Mouse (Mus musculus) adrenal gland, adult 2 months (tissue): ENCODE data around the gene Gm48552. TPM values are rescaled to one million over a fixed set of nuclear protein-coding genes. Genes with fewer than 3 reads are reported as not detected.

Source experiments
- DNase-seq: peaks from one replicate; pipeline ENCODE4 v3.0.0; 2021
- polyA plus RNA-seq: library from polyadenylated mRNA; depleted of rRNA; stranded (reverse); fragments of >200 nt; gene quantifications from 2 replicates; pipeline ENCODE4 v1.2.3, GENCODE M21; 2012
- total RNA-seq, 2 experiments: library from RNA; stranded (reverse); gene quantifications; 2 replicates each; pipeline ENCODE4 v1.2.3; 2021

The Gm48552 gene
- total and polyA plus RNA-seq, 3 experiments = 1.4 to 4.4 TPM; not detected in 1

GRCm38 (mm10) chr10:81360721-81361120, 28.1 kb upstream of the Gm48552 start:
- DNase-seq = no peak

GRCm38 (mm10) chr10:81362336-81362949, 26.4 kb upstream of the Gm48552 start:
- DNase-seq = no peak

GRCm38 (mm10) chr10:81363436-81364346, 25.1 kb upstream of the Gm48552 start:
- peak; percentile 59 for DNase-seq

GRCm38 (mm10) chr10:81364666-81365065, 24.1 kb upstream of the Gm48552 start:
- DNase-seq = peak; percentile 71

- DNase-seq = no peak
These were observed 23.7 kb upstream of the Gm48552 start for GRCm38 (mm10) chr10:81365073-81365472.

- no peak for DNase-seq
These were observed 22.9 kb upstream of the Gm48552 start, which contains the start of gene 4930404N11Rik for GRCm38 (mm10) chr10:81365672-81366476. Gene 4930404N11Rik (minus strand): TSS chr10:81365816.

- no peak for DNase-seq
These were observed 22.2 kb upstream of the Gm48552 start for GRCm38 (mm10) chr10:81366477-81367206.

- DNase-seq = no peak
These were observed 21.7 kb upstream of the Gm48552 start for GRCm38 (mm10) chr10:81367207-81367495.

GRCm38 (mm10) chr10:81375322-81375721, 13.5 kb upstream of the Gm48552 start:
- DNase-seq = no peak

GRCm38 (mm10) chr10:81376561-81377361, 12.0 kb upstream of the Gm48552 start:
- DNase-seq = no peak

GRCm38 (mm10) chr10:81377362-81377664, 11.5 kb upstream of the Gm48552 start:
- DNase-seq = no peak

- DNase-seq = peak; percentile 70
These were observed 10.8 kb upstream of the Gm48552 start, which contains the start of gene Fzr1 for GRCm38 (mm10) chr10:81377793-81378552. Gene Fzr1 (minus strand): TSS chr10:81378516.

GRCm38 (mm10) chr10:81378553-81379182, 10.1 kb upstream of the Gm48552 start:
- peak; percentile 100 for DNase-seq

- no peak for DNase-seq
These were observed 9.6 kb upstream of the Gm48552 start for GRCm38 (mm10) chr10:81379183-81379553.

GRCm38 (mm10) chr10:81379809-81380378, 8.9 kb upstream of the Gm48552 start:
- DNase-seq = no peak

- no peak for DNase-seq
These were observed 6.8 kb upstream of the Gm48552 start for GRCm38 (mm10) chr10:81382039-81382438.

- DNase-seq = peak; percentile 97
These were observed 4.8 kb upstream of the Gm48552 start, which contains the start of the genes Dohh and Gm48551 for GRCm38 (mm10) chr10:81383802-81384604. Gene Dohh (plus strand): TSS chr10:81384428. Gene Gm48551 (plus strand): TSS chr10:81384466.

GRCm38 (mm10) chr10:81384605-81384982, 4.2 kb upstream of the Gm48552 start:
- no peak for DNase-seq
